Mouse (Mus musculus) testis, adult 2 months (tissue): ENCODE data around the gene Ccnjl. TPM values are rescaled to one million over a fixed set of nuclear protein-coding genes. Genes with fewer than 3 reads are reported as not detected.

Source experiments
- H3K27ac ChIP-seq: fragments of 200-500 bp; 2 replicates; pipeline ENCODE4 v1.5.1; 2012; ENCODE audit warnings: low read depth, low read length; ENCODE audit not compliant: control insufficient read depth, insufficient read depth
- H3K27me3 ChIP-seq: fragments of 200-500 bp; 2 replicates; pipeline ENCODE4 v1.6.1; 2012; ENCODE audit warnings: mild to moderate bottlenecking, low read length, moderate library complexity; ENCODE audit not compliant: control insufficient read depth, insufficient read depth
- H3K36me3 ChIP-seq: fragments of 200-500 bp; 2 replicates; pipeline ENCODE4 v1.6.1; 2012; ENCODE audit warnings: mild to moderate bottlenecking, low read length; ENCODE audit not compliant: control insufficient read depth, insufficient read depth
- H3K4me1 ChIP-seq: fragments of 200-500 bp; 2 replicates; pipeline ENCODE4 v1.6.1; 2012; ENCODE audit warnings: low read length; ENCODE audit not compliant: control insufficient read depth, insufficient read depth
- H3K4me3 ChIP-seq: fragments of 200-500 bp; 2 replicates; pipeline ENCODE4 v1.5.1; 2012; ENCODE audit warnings: low read depth, mild to moderate bottlenecking, low read length, moderate library complexity, mixed read lengths; ENCODE audit not compliant: control insufficient read depth
- CTCF ChIP-seq: fragments of 200-500 bp; IDR thresholded peaks from 2 replicates; pipeline ENCODE4 v1.5.1; 2012; ENCODE audit warnings: low read depth, mild to moderate bottlenecking, inconsistent platforms, low read length, moderate library complexity; ENCODE audit not compliant: control insufficient read depth, insufficient read depth, insufficient replicate concordance
- POLR2A ChIP-seq: fragments of 200-500 bp; IDR thresholded peaks from 2 replicates; pipeline ENCODE4 v1.6.1; 2012; ENCODE audit warnings: low read depth, mild to moderate bottlenecking, inconsistent platforms, low read length, moderate library complexity; ENCODE audit not compliant: control insufficient read depth
- polyA plus RNA-seq: library from polyadenylated mRNA; depleted of rRNA; stranded (reverse); fragments of >200 nt; gene quantifications from 2 replicates; pipeline ENCODE4 v1.2.3, GENCODE M21; 2012

The Ccnjl gene
- polyA plus RNA-seq, 1 experiment = 2.8 TPM

GRCm38 (mm10) chr11:43617924-43618323 lies 89.3 kb downstream of the Ccnjl start:
- H3K36me3 ChIP-seq = no peaks in the 10 kb centered on the region
- no peaks in the 10 kb centered on the region for H3K27me3 ChIP-seq
- no peaks in the 10 kb centered on the region for H3K4me1 ChIP-seq
- no peak for TF ChIP-seq POLR2A
- no peak for TF ChIP-seq CTCF
- H3K4me3 ChIP-seq = no peak overlapping the region
- no peak overlapping the region for H3K27ac ChIP-seq

GRCm38 (mm10) chr11:43618403-43618802 lies 89.8 kb downstream of the Ccnjl start:
- no peaks in the 10 kb centered on the region for H3K36me3 ChIP-seq
- no peaks in the 10 kb centered on the region for H3K4me1 ChIP-seq
- peak overlapping the region; percentile 37; the same call in 1 of the 2 replicates for H3K27ac ChIP-seq
- TF ChIP-seq CTCF = no peak
- TF ChIP-seq POLR2A = no peak
- H3K4me3 ChIP-seq = no peak overlapping the region
- H3K27me3 ChIP-seq = no peaks in the 10 kb centered on the region

GRCm38 (mm10) chr11:43621769-43622168 lies 93.2 kb downstream of the Ccnjl start:
- no peak overlapping the region for H3K4me3 ChIP-seq
- no peak overlapping the region for H3K27ac ChIP-seq
- H3K27me3 ChIP-seq = no peaks in the 10 kb centered on the region
- TF ChIP-seq POLR2A (no peak), CTCF (no peak)
- no peaks in the 10 kb centered on the region for H3K36me3 ChIP-seq
- H3K4me1 ChIP-seq = peaks cover 8% of the 10 kb centered on the region

- peaks cover 14% of the 10 kb centered on the region for H3K4me1 ChIP-seq
- no peaks in the 10 kb centered on the region for H3K27me3 ChIP-seq
- H3K4me3 ChIP-seq = no peak overlapping the region
- TF ChIP-seq CTCF (no peak), POLR2A (no peak)
- no peak overlapping the region for H3K27ac ChIP-seq
- no peaks in the 10 kb centered on the region for H3K36me3 ChIP-seq
These were observed 95.8 kb downstream of the Ccnjl start for GRCm38 (mm10) chr11:43624341-43624740.

DNA sequence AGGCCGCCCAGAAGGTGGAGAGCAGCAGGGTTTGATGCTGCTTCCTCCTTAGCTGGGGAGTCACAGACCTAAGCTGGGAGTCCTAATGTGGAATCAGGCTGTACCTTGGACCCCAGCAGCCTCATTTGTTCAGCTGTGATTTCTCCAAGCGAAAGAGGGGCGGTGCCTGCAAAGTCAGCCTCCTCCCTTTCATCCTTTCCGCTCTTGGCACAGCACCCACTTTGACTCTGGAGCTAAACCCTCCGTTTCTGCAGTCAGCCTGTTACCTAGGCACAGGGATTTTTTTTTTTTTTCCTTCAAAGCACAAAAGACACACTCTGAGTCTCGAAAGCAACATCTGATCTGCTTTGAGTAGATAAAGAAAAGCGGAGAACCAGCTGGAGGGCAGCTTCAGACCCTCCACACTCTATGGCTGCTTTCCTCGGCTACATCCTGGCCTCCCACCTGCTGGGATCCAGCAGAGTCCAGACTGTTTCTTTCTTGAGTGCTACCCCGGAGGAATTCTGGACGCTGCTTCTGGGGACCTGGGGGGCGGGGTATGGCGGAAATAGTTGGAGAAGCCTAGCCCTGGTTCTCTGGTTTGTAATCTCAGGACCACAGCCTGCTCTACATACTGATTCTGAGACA lies 97.8 kb downstream of the Ccnjl start:
- peak overlapping the region; percentile 83 for H3K27ac ChIP-seq
- H3K4me1 ChIP-seq = peaks cover 14% of the 10 kb centered on the region
- TF ChIP-seq CTCF (no peak), POLR2A (peak; percentile 52; the same call in 1 of the 2 replicates)
- H3K36me3 ChIP-seq = no peaks in the 10 kb centered on the region
- H3K27me3 ChIP-seq = no peaks in the 10 kb centered on the region
- H3K4me3 ChIP-seq = peak overlapping the region; percentile 34

GRCm38 (mm10) chr11:43626927-43627645 lies 98.5 kb downstream of the Ccnjl start:
- H3K27me3 ChIP-seq = no peaks in the 10 kb centered on the region
- TF ChIP-seq POLR2A = peak; percentile 38; the same call in 1 of the 2 replicates
- TF ChIP-seq CTCF = no peak
- H3K27ac ChIP-seq = peak overlapping the region; percentile 83
- H3K4me3 ChIP-seq = no peak overlapping the region
- no peaks in the 10 kb centered on the region for H3K36me3 ChIP-seq
- peaks cover 14% of the 10 kb centered on the region for H3K4me1 ChIP-seq

GRCm38 (mm10) chr11:43631645-43632044 lies 103.1 kb downstream of the Ccnjl start:
- Histone ChIP-seq H3K36me3 (no peaks in the 10 kb centered on the region), H3K27me3 (no peaks in the 10 kb centered on the region), H3K4me3 (no peak overlapping the region), H3K4me1 (peaks cover 15% of the 10 kb centered on the region), H3K27ac (no peak overlapping the region)
- TF ChIP-seq CTCF (no peak), POLR2A (no peak)
